Mouse (Mus musculus): ENCODE results near the gene Fbxw15. TPM values are rescaled to one million over a fixed set of nuclear protein-coding genes. Genes with fewer than 3 reads are reported as not detected.

Gene Fbxw15
- polyA plus RNA-seq, 1 experiment from 2014 or later, result not detected

- no peak overlapping the region for H3K27ac ChIP-seq (ENCODE audit: low read depth, low read length)
- no peak overlapping the region for H3K4me2 ChIP-seq (ENCODE audit: low read depth, low read length)
- H3K36me3 ChIP-seq (ENCODE audit: control insufficient read depth, insufficient read depth, low read length), result no peaks in the 10 kb centered on the region
- 83% methylated on average over 5 of the region's 5 CpGs for WGBS
- no peaks in the 10 kb centered on the region for H3K9me3 ChIP-seq (ENCODE audit: control insufficient read depth, low read length)
- ATAC-seq (ENCODE audit: low read depth), result no peak
- H3K27me3 ChIP-seq (ENCODE audit: control insufficient read depth, insufficient read depth, low read length), result no peaks in the 10 kb centered on the region
- no peak overlapping the region for H3K9ac ChIP-seq (replicated peaks; ENCODE audit: low read depth, low read length)
- no peaks in the 10 kb centered on the region for H3K4me1 ChIP-seq (ENCODE audit: control insufficient read depth, insufficient read depth, low read length)
- H3K4me3 ChIP-seq (ENCODE audit: low read depth, low read length), result no peak overlapping the region
Measured at GRCm38 (mm10) chr9:109523385-109524064, 44.5 kb downstream of the Fbxw15 start.

Other genes starting within 250 kb of the Fbxw15 start
- not detected in 2 replicates for gene Fbxw28, start 228.6 kb downstream of the Fbxw15 start, polyA plus RNA-seq (2014; fragmentation: Nextera tagmentation; extraction: Ambion mirVana)
- not detected in 2 replicates for gene Fbxw22, start 164.0 kb downstream of the Fbxw15 start, polyA plus RNA-seq (2014; fragmentation: Nextera tagmentation; extraction: Ambion mirVana)
- not detected in 2 replicates for gene Fbxw16, start 119.1 kb downstream of the Fbxw15 start, polyA plus RNA-seq (2014; fragmentation: Nextera tagmentation; extraction: Ambion mirVana)
- not detected in 2 replicates for gene Fbxw19, start 72.4 kb downstream of the Fbxw15 start, polyA plus RNA-seq (2014; fragmentation: Nextera tagmentation; extraction: Ambion mirVana)
- not detected in 2 replicates for gene Fbxw24, start 57.8 kb upstream of the Fbxw15 start, polyA plus RNA-seq (2014; fragmentation: Nextera tagmentation; extraction: Ambion mirVana)
- not detected in 2 replicates for gene Fbxw25, start 96.4 kb upstream of the Fbxw15 start, polyA plus RNA-seq (2014; fragmentation: Nextera tagmentation; extraction: Ambion mirVana)
- not detected in 2 replicates for gene Fbxw18, start 134.4 kb upstream of the Fbxw15 start, polyA plus RNA-seq (2014; fragmentation: Nextera tagmentation; extraction: Ambion mirVana)
- not detected in 2 replicates for gene Fbxw26, start 177.8 kb upstream of the Fbxw15 start, polyA plus RNA-seq (2014; fragmentation: Nextera tagmentation; extraction: Ambion mirVana)
- not detected in 2 replicates for gene Fbxw27, start 222.4 kb upstream of the Fbxw15 start, polyA plus RNA-seq (2014; fragmentation: Nextera tagmentation; extraction: Ambion mirVana)
- not detected in 2 replicates for gene Spink8, start 244.0 kb upstream of the Fbxw15 start, polyA plus RNA-seq (2014; fragmentation: Nextera tagmentation; extraction: Ambion mirVana)